Mouse (Mus musculus): ENCODE data around the gene Gng11. TPM values are rescaled to one million over a fixed set of nuclear protein-coding genes. Genes with fewer than 3 reads are reported as not detected.

The Gng11 gene
- total RNA-seq, 2 experiments from 2014 or later, result 10.1 to 10.8 TPM

Other genes with a start within 250 kb of the Gng11 start
- under 1 TPM in 1 of 2 experiments, not detected in 1; 0.18 TPM for gene Calcr, start 239.2 kb upstream of the Gng11 start, total RNA-seq (2021)
- gene Tfpi2, start 15.0 kb upstream of the Gng11 start, total RNA-seq (2021), result not detected
- not detected for gene Gngt1, start 10.1 kb upstream of the Gng11 start, total RNA-seq (2021)
- 10 to 100 TPM; 23.1 to 29.4 TPM for gene Bet1, start 83.1 kb downstream of the Gng11 start, total RNA-seq (2021)

Data from left cerebral cortex, postnatal 36 days (tissue).